Mouse (Mus musculus): Measurements from ENCODE around the gene Mrvi1. TPM values are rescaled to one million over a fixed set of nuclear protein-coding genes. Genes with fewer than 3 reads are reported as not detected.

The Mrvi1 gene
- total and polyA plus RNA-seq, 3 experiments = 14.8 to 18.7 (median 16.5) TPM

GRCm38 (mm10) chr7:110865038-110865437 is 117.2 kb downstream of the Mrvi1 start:
- H3K27ac ChIP-seq = no peak overlapping the region
- 46% methylated on average over 10 of the region's 10 CpGs for WGBS

GRCm38 (mm10) chr7:110862751-110863289 is 119.4 kb downstream of the Mrvi1 start, which contains the start of gene Lyve1:
Gene Lyve1 (minus strand): TSS chr7:110863239.
- Histone ChIP-seq H3K9ac (ENCODE audit: low read depth, low read length) (no peak within 1 kb of the TSS), H3K79me2 (replicated peaks; ENCODE audit: control insufficient read depth, insufficient read depth, low read length) (no peaks in the 10 kb centered on the region), H3K27ac (peak within 1 kb of the TSS; percentile 45), H3K27me3 (ENCODE audit: control insufficient read depth, insufficient read depth, low read length) (no peaks in the 10 kb centered on the region), H3K4me3 (peak within 1 kb of the TSS; percentile 16; the same call in 1 of the 2 replicates), H3K36me3 (ENCODE audit: control insufficient read depth, insufficient read depth, low read length) (no peaks in the 10 kb centered on the region), H3K4me1 (ENCODE audit: control insufficient read depth, insufficient read depth, low read length) (peaks cover 3% of the 10 kb centered on the region)
- 56% methylated on average over 12 of the region's 12 CpGs for WGBS
- peak; percentile 40 to 41 for DNase-seq
- peak; percentile 57 for TF ChIP-seq POLR2A (IDR thresholded peaks at IDR 0.05; ENCODE audit: insufficient read depth, low read depth, low read length)
- TF ChIP-seq CTCF (IDR thresholded peaks at IDR 0.05) = no peak
- intact Hi-C loops (cut with DNase I) = no loop called here

More at GRCm38 (mm10) chr7:110865038-110865437, 117.2 kb downstream of the Mrvi1 start:
- Histone ChIP-seq H3K4me1 (ENCODE audit: control insufficient read depth, insufficient read depth, low read length) (peaks cover 3% of the 10 kb centered on the region; the same call in 1 of the 2 replicates), H3K27me3 (ENCODE audit: control insufficient read depth, insufficient read depth, low read length) (no peaks in the 10 kb centered on the region), H3K79me2 (replicated peaks; ENCODE audit: control insufficient read depth, insufficient read depth, low read length) (no peaks in the 10 kb centered on the region), H3K36me3 (ENCODE audit: control insufficient read depth, insufficient read depth, low read length) (no peaks in the 10 kb centered on the region), H3K9ac (ENCODE audit: low read depth, low read length) (no peak overlapping the region), H3K4me3 (no peak overlapping the region)
- intact Hi-C loops (cut with DNase I) = no loop called here
- DNase-seq = no peak
- TF ChIP-seq CTCF (IDR thresholded peaks at IDR 0.05) (no peak), EP300 (IDR thresholded peaks at IDR 0.05; ENCODE audit: insufficient read depth, low read depth, low read length) (no peak), POLR2A (IDR thresholded peaks at IDR 0.05; ENCODE audit: insufficient read depth, low read depth, low read length) (no peak)

- no peak overlapping the region for H3K9ac ChIP-seq (ENCODE audit: low read depth, low read length)
- no peaks in the 10 kb centered on the region for H3K27me3 ChIP-seq (ENCODE audit: control insufficient read depth, insufficient read depth, low read length)
- DNase-seq = peak in 1 of 2 experiments; percentile 28
- 40% methylated on average over 5 of the region's 5 CpGs for WGBS
- no peak overlapping the region for H3K4me3 ChIP-seq
- peaks cover 3% of the 10 kb centered on the region for H3K4me1 ChIP-seq (ENCODE audit: control insufficient read depth, insufficient read depth, low read length)
- TF ChIP-seq EP300 (IDR thresholded peaks at IDR 0.05; ENCODE audit: insufficient read depth, low read depth, low read length) (no peak), CTCF (IDR thresholded peaks at IDR 0.05) (no peak), POLR2A (IDR thresholded peaks at IDR 0.05; ENCODE audit: insufficient read depth, low read depth, low read length) (no peak)
- H3K79me2 ChIP-seq (replicated peaks; ENCODE audit: control insufficient read depth, insufficient read depth, low read length) = no peaks in the 10 kb centered on the region
- intact Hi-C loops (cut with DNase I) = no loop called here
- H3K36me3 ChIP-seq (ENCODE audit: control insufficient read depth, insufficient read depth, low read length) = no peaks in the 10 kb centered on the region
- no peak overlapping the region for H3K27ac ChIP-seq
These were observed 122.1 kb downstream of the Mrvi1 start for GRCm38 (mm10) chr7:110860129-110860528.

GRCm38 (mm10) chr7:110855604-110856003 is 126.7 kb downstream of the Mrvi1 start:
- H3K4me1 ChIP-seq (ENCODE audit: control insufficient read depth, insufficient read depth, low read length) = no peaks in the 10 kb centered on the region; the same call in 1 of the 2 replicates

GRCm38 (mm10) chr7:110854927-110855546 is 127.2 kb downstream of the Mrvi1 start:
- no peaks in the 10 kb centered on the region; the same call in 1 of the 2 replicates for H3K4me1 ChIP-seq (ENCODE audit: control insufficient read depth, insufficient read depth, low read length)
- H3K27me3 ChIP-seq (ENCODE audit: control insufficient read depth, insufficient read depth, low read length) = no peaks in the 10 kb centered on the region
- peak in 1 of 2 experiments; percentile 28 for DNase-seq
- intact Hi-C loops (cut with DNase I) = no loop called here
- H3K9ac ChIP-seq (ENCODE audit: low read depth, low read length) = no peak overlapping the region
- TF ChIP-seq EP300 (IDR thresholded peaks at IDR 0.05; ENCODE audit: insufficient read depth, low read depth, low read length) (no peak), CTCF (IDR thresholded peaks at IDR 0.05) (no peak), POLR2A (IDR thresholded peaks at IDR 0.05; ENCODE audit: insufficient read depth, low read depth, low read length) (no peak)
- no peak overlapping the region for H3K27ac ChIP-seq
- H3K79me2 ChIP-seq (replicated peaks; ENCODE audit: control insufficient read depth, insufficient read depth, low read length) = no peaks in the 10 kb centered on the region
- H3K4me3 ChIP-seq = no peak overlapping the region
- no peaks in the 10 kb centered on the region for H3K36me3 ChIP-seq (ENCODE audit: control insufficient read depth, insufficient read depth, low read length)
- 58% methylated on average over 8 of the region's 8 CpGs for WGBS

More at GRCm38 (mm10) chr7:110855604-110856003, 126.7 kb downstream of the Mrvi1 start:
- Histone ChIP-seq H3K27ac (no peak overlapping the region), H3K79me2 (replicated peaks; ENCODE audit: control insufficient read depth, insufficient read depth, low read length) (no peaks in the 10 kb centered on the region), H3K36me3 (ENCODE audit: control insufficient read depth, insufficient read depth, low read length) (no peaks in the 10 kb centered on the region), H3K4me3 (no peak overlapping the region), H3K27me3 (ENCODE audit: control insufficient read depth, insufficient read depth, low read length) (no peaks in the 10 kb centered on the region), H3K9ac (ENCODE audit: low read depth, low read length) (no peak overlapping the region)
- intact Hi-C loops (cut with DNase I) = no loop called here
- TF ChIP-seq CTCF (IDR thresholded peaks at IDR 0.05) = no peak
- 67% methylated on average over 1 of the region's 1 CpGs for WGBS
- DNase-seq = no peak

GRCm38 (mm10) chr7:110854519-110854918 is 127.7 kb downstream of the Mrvi1 start:
- no peak overlapping the region for H3K4me3 ChIP-seq
- H3K79me2 ChIP-seq (replicated peaks; ENCODE audit: control insufficient read depth, insufficient read depth, low read length) = no peaks in the 10 kb centered on the region
- H3K27ac ChIP-seq = no peak overlapping the region
- 55% methylated on average over 3 of the region's 3 CpGs for WGBS
- DNase-seq = no peak
- intact Hi-C loops (cut with DNase I) = no loop called here
- no peaks in the 10 kb centered on the region; the same call in 1 of the 2 replicates for H3K4me1 ChIP-seq (ENCODE audit: control insufficient read depth, insufficient read depth, low read length)
- no peaks in the 10 kb centered on the region for H3K36me3 ChIP-seq (ENCODE audit: control insufficient read depth, insufficient read depth, low read length)
- no peaks in the 10 kb centered on the region for H3K27me3 ChIP-seq (ENCODE audit: control insufficient read depth, insufficient read depth, low read length)
- no peak for TF ChIP-seq CTCF (IDR thresholded peaks at IDR 0.05)
- no peak for TF ChIP-seq POLR2A (IDR thresholded peaks at IDR 0.05; ENCODE audit: insufficient read depth, low read depth, low read length)
- no peak for TF ChIP-seq EP300 (IDR thresholded peaks at IDR 0.05; ENCODE audit: insufficient read depth, low read depth, low read length)
- no peak overlapping the region for H3K9ac ChIP-seq (ENCODE audit: low read depth, low read length)
